Mouse (Mus musculus) G1E-ER4 (cell line): ENCODE measurements around the gene Sbp. TPM values are rescaled to one million over a fixed set of nuclear protein-coding genes. Genes with fewer than 3 reads are reported as not detected.
"Not testable (repeated sequence)": the region's sequence is repeated elsewhere in the genome, so short reads cannot be mapped to it uniquely, and the experiment has no call there.

Experiments used
- GATA1 ChIP-seq: IDR thresholded peaks from one replicate; pipeline ENCODE4 v1.8.0; 2012; ENCODE audit warnings: low read length, inconsistent platforms
- polyA plus RNA-seq: library from polyadenylated mRNA; stranded (reverse); fragments of >175 nt; gene quantifications from 2 replicates; pipeline ENCODE4 v1.2.3, GENCODE M21; 2012

Gene Sbp
- polyA plus RNA-seq: not detected in 2 replicates

DNA sequence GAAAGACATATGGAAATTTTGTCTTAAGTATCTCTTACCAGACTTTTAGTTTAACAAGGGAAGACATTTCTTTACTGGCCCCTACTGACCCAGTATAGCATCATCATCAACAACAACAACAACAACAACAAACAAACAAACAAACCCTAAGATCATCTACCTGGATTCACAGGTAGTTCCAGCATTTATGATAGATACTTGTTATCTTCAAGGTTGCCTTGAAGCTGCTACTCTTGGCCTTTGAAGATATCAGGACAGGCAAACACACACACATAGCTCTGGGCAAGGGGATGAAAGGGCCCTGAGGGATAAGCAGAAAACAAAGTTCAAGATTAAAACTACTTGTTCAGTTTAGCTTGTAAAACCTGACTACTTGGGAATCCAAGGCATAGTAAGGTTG, at the start of gene Sbp:
Sbp (plus strand) TSS at position 301 of the 400 bp plus-strand sequence.
- TF ChIP-seq GATA1: no peak

DNA sequence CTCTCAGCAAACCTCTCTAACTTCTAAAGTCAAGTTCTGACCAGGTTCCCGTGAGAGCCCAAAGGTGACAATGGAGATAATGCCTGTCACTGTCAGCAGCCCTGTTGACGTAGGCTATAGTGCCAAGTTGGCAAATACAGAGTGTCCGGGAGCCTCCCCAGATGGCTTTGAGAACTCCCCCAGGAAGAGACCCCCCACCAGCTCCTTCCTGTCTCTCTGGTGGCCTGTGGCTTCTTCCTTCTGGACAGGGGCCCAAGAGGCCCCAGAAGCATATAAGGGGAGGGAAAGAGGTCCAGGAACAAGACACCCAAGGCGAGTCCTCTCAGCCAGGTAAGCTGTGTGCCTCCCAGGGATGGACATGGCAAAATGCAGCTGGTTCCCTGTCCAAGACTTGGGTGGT, 24.3 kb upstream of the Sbp start, which contains the start of gene Dcpp3:
Dcpp3 (plus strand) TSS at position 301 of the 400 bp plus-strand sequence.
- TF ChIP-seq GATA1: not testable (repeated sequence)

GRCm38 (mm10) chr17:23924531-23925007, 16.9 kb upstream of the Sbp start:
- TF ChIP-seq GATA1: no peak

DNA sequence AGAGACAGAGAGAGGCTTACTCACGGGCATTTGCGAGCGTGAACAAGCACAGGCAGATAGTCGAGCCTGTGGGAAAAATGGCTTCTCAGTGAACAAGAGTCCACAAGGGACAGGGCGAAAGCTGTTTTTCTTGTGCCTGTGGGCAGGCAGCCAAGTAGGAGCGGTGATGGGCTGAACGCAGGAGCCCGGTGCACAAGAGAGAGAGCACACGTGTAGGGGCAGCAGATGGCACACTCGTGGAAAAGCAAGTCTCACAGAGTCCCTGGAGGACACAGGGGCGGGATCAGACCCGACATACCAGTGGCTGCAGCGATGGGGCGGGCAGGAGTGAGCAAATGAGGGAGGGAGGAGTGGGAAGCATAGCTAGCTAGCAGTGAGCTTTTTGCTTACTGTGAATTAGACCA, 16.4 kb upstream of the Sbp start:
- no peak for TF ChIP-seq GATA1

GRCm38 (mm10) chr17:23931157-23931556, 10.3 kb upstream of the Sbp start:
- no peak for TF ChIP-seq GATA1

- TF ChIP-seq GATA1: no peak
Measured at GRCm38 (mm10) chr17:23949068-23949467, 7.6 kb downstream of the Sbp start.

GRCm38 (mm10) chr17:23955174-23955573, 13.7 kb downstream of the Sbp start, which contains the start of gene Sbpl:
Gene Sbpl, minus strand, starts transcription at chr17:23955274.
- no peak for TF ChIP-seq GATA1

DNA sequence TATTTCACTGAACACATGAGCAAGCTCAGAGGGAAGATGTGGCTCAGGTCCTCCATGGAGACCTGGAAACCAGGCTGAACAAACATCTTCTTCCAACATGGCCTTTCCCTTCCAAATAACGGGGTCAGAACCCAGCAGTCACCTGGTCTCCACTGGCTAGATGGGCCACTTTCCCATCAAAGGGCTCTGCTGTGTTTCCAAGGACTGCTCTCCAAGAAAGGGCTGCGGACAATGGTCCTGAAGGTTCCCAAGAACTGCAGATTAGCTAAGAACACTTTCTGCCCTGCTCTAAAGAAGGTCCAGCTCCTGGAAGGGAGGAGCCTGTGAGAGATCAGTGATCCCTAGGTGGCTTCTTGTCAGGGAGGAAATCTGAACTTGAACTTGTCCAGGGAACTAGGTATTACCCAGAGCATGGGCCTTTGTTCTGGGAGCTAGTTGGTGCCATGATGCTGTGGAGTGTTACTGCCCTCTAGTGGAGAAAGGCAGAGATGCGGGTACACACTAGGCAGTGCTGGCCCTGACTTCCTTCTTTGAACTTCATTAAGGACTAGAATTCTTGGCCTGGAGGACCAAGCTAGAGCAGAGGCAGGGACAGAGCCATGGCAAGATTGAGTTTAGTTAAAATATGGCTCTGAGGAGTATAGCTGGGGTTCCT, 18.7 kb downstream of the Sbp start:
- TF ChIP-seq GATA1: no peak

DNA sequence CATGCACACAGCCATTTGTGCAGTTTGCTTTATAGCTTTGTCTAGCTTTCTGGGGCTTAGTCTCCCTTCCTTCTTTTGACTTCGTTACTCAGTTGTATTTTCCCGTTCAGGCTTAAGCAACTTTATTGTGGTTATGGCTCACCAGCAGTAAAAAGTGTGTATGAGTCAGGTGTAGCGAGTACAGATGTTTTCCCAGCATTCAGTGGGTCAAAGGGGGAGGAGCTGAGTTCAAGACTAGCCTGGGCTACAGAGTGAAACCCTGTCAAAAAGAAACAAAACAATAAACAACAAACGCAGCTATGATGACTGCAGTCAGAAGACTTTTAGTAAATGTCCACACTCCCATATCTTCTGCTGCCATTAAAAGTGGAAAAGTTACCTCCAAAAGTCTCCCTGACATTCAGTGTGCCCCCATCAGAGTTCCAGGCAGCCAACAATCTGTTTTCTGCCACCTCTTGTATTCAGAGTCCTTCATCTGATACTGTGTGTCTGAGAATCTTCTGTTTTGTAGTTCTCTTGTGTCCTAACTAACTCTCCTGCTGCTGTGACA, 20.2 kb downstream of the Sbp start:
- no peak for TF ChIP-seq GATA1

GRCm38 (mm10) chr17:23965805-23966425, 24.4 kb downstream of the Sbp start:
- no peak for TF ChIP-seq GATA1

DNA sequence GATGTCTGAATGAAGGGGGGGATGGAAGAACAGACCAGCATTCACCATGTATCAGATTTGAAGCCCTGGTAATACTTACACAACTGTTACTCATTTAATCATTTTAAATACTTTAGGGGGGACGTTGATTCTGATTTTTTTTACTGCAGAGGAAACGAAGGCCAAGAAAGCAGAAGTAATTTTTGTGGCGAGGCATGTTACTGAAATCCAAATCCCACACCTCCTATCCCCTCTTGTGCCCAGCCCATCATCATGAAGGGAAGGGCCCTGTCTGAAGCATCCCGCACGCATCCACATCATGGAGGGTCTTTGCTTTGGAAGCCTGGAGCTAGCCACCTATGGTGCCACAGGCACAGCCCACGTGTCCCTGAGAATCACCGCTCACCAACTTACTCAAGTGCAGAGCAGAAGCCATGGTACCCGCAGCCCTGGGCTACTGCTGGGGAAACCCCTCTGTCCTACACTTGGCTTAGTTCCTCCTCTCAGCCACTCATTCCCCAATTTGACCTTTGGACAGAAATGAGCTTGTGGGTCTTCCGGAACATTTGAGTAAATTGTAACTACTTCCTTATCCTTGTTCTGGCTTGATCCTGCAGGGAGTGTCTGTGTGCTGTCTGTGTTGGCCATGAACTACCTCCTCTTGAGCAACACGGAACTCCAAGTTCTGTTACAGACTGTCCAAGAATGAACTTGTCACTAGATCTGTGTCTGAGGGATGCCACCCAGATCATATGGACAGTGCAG, 25.4 kb downstream of the Sbp start:
- no peak for TF ChIP-seq GATA1

DNA sequence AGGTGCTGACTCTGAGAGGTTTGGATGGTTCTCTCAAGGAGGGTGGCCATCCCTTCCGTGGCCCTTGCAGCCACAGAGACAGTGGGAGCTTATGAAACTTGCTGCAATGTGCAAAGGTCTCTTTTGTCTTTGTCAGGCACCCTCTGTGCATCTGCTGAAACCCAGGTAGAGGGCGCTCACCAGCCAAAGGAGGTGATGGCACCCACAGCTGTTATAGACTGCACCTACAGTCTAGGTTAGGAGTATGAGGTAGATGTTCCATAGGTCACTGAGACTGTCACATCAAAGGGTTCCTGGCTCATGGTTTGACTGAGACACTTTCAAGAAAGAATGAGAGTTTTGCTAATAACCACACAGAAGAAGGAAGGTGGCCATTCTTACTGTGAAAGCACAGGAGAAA, 27.3 kb downstream of the Sbp start:
- no peak for TF ChIP-seq GATA1

GRCm38 (mm10) chr17:23969231-23969630, 27.8 kb downstream of the Sbp start:
- no peak for TF ChIP-seq GATA1

DNA sequence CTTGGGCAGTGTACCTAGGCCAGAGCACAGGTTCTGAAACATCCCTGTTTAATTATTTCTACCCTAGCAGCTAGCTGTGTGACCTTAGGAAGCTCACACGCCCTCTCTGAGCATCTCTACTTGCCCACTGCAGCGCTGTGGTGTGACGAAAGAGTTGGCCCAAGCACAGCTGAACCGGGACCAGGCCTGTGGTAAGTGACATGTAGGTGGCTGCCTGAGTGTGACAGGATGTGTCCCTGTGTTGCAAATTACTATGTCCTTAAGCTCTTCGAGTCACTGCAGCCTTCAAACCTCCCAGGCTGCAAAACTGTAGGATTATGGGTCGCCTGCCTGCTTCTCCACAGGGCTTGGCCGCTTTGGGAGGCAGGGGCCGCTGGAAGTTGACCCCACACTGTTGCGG, 29.8 kb downstream of the Sbp start:
- no peak for TF ChIP-seq GATA1

GRCm38 (mm10) chr17:23976665-23977064, 35.2 kb downstream of the Sbp start:
- no peak for TF ChIP-seq GATA1

GRCm38 (mm10) chr17:23979471-23979870, 38.0 kb downstream of the Sbp start:
- no peak for TF ChIP-seq GATA1
